Mouse (Mus musculus): ENCODE results near the gene Nolc1.

The Nolc1 gene

GRCm38 (mm10) chr19:46075616-46076607 lies at the start of gene Nolc1:
TSS of gene Nolc1 (plus strand) at chr19:46075863.
- DNase-seq (ENCODE audit: extremely low spot score), result peak; percentile 99

GRCm38 (mm10) chr19:46026567-46026966 lies 49.1 kb upstream of the Nolc1 start:
- DNase-seq (ENCODE audit: extremely low spot score), result no peak

GRCm38 (mm10) chr19:46028747-46029320 lies 46.8 kb upstream of the Nolc1 start:
- no peak for DNase-seq (ENCODE audit: extremely low spot score)

GRCm38 (mm10) chr19:46029652-46030051 lies 46.0 kb upstream of the Nolc1 start:
- DNase-seq (ENCODE audit: extremely low spot score), result no peak

- no peak for DNase-seq (ENCODE audit: extremely low spot score)
Measured at GRCm38 (mm10) chr19:46030196-46030983, 45.3 kb upstream of the Nolc1 start.

- DNase-seq (ENCODE audit: extremely low spot score), result no peak
Measured at GRCm38 (mm10) chr19:46031689-46032432, 43.8 kb upstream of the Nolc1 start.

GRCm38 (mm10) chr19:46032731-46033510 lies 42.7 kb upstream of the Nolc1 start:
- DNase-seq (ENCODE audit: extremely low spot score), result no peak

DNA sequence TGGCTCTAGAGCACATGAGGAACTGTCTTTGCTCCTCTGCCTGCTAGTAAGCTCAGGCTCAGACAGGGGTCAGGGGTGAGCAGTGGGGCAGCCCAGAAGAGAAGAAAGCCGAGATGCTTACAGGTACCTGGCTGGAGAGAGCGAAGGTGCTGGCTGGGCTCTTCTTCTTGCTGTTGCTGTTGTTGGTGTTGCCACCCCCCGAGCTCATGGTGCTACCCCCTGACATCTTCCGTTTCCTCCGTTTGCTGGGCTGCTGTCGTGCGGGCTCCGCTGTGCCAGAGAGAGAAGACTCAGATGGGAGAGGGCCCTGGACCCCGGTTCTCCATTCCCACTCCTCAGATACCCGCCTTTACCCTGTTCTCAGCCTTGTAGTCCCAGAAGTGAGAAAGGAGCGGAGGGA lies 41.8 kb upstream of the Nolc1 start:
- DNase-seq (ENCODE audit: extremely low spot score), result no peak

DNA sequence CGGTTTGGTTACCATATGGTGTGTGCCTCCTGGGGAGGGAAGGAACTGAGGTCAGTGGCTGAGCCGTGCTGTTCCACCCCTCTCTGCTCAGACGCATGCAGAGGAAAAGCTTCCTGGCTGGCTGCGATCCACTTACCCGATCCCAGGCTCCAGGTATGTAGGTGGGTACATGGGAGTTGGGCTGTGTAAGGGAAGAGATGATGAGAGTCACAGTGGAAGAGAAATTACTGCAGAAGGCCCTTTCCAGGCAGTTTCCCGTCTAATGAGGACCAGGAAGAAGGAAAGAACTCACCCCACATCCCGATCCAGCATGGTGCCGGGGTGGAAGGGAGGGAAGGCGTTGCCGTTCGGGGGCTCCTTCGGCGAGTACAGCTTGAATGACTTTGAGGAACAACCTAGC lies 39.7 kb upstream of the Nolc1 start:
- no peak for DNase-seq (ENCODE audit: extremely low spot score)

- no peak for DNase-seq (ENCODE audit: extremely low spot score)
Measured at GRCm38 (mm10) chr19:46036477-46037242, 39.0 kb upstream of the Nolc1 start.

- no peak for DNase-seq (ENCODE audit: extremely low spot score)
Measured at GRCm38 (mm10) chr19:46037243-46037924, 38.3 kb upstream of the Nolc1 start.

DNA sequence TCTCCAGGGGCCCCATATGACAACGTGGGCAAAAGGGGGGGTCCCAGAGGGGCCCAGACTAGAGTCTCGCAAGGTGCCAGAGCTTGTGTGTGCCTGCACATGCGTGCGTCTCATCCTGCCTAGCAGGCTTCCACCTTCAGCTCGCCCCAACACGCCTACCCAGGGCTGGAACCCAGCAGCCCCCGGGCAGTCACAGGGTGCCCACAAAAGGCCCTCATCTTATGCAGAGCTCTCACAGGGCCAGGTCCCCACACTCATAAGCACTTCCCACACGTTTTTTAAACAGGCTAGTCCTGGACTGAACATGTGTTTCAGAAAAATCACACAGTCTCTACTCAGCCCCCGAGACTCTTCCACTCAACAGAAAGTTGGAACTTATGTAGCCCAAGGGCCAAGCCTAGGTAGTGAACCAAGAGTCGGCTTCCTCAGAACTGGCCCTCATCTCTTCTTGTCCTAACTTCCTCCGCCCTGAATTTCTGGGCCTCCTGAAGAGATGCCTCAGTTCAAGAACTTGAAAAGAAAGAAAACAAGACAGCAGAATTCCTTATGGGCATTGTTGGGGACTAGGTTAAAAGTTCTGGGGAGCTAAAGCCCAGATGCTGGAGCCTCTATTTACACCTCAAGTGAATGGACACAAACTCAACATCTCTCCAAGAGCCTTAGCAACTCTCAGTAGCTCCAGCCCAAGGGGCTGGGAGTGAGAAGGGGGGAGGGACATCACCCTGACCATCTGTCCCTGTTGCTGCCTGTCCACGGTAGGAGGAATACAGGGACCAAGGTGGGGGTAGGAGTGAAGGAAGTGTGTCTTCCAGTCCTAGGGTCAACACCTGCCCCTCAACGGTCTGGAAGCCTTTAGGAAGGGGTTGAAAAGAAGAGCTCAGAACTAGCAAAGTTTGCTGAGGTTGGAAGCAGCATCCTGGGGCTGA lies 37.5 kb upstream of the Nolc1 start:
- no peak for DNase-seq (ENCODE audit: extremely low spot score)

DNA sequence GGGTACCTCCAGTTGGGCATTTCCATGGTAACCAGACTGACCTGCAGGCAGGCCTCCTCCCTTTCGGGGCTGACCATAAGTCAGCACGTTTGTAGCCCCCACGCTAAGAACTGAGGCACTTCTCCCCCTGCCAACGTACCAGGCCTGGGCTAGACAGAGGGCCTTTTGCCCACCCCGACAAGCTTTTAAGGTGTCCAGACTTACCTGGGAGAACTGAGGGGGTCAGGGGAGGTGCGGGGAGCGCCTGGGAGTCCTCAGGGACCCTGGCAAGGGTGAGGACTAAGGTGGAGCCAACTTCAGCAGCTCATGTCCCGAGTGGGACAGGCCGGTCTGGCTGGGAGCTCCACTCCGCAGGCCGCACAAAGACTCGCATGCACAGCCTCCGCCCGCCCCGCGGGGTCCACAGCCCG lies 36.8 kb upstream of the Nolc1 start:
- DNase-seq (ENCODE audit: extremely low spot score), result peak; percentile 47

GRCm38 (mm10) chr19:46039478-46039877 lies 36.2 kb upstream of the Nolc1 start:
- peak; percentile 94 for DNase-seq (ENCODE audit: extremely low spot score)

DNA sequence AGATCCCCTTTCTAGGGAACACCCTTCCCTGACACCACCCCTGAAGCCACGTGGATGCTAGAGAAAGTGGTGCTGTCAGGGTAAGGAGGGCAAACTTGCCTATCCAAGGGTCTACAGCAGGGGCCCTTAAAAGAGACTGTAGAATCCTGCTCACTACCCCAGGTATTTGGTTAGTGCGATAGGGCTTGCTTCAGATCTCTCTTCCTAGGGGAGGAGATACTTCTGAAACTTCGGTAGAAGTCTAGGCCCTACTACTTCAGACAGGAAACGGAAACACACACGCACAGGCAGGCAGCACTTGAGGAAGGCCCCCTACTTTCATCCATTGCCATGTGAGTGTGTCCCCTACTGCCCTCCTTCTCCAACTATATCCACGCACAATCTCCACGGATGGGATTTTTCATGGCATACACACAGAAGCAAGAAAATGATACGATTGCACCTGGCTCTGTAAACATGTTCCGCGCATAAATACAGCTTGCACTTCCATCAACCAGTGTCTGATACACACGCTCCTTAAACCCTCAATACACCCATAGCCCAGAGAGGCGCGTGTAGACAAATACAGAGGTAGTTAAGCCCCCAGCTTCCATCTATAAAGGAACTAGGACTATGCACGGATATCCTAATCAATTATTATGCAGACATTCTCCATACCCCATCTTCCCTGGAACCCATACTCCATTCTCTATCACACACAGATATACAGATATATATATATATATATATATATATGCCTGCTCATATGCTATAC lies 35.3 kb upstream of the Nolc1 start:
- no peak for DNase-seq (ENCODE audit: extremely low spot score)

DNA sequence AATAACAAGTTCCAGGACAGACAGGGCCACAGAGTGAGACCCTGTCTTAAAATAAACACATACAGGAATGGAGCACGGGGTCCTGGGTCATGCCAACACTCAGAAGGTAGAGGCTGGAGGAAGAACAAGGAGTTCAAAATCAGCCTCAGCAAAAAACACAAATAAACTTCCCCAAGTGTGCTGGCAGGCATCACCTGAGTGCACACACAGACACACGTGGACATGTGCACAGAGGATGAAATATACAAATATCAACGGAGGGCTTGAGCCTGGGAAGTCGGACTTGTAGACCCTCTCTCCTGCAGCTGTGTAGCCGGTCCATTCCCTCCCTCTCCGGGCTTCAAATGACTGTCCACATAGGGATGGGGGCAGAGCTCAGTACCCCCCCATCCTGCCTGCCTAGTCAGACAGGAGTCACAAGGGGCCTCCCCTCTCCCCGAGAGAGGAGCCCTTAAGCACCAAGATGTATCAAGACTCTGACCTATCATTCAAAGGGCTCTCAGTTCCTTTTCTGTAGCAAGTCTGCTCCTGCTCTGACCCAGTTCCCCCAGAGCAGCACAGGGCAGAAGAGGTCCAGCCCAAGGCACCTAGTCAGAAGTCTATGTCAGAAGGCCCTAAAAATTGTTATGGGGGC lies 34.2 kb upstream of the Nolc1 start:
- no peak for DNase-seq (ENCODE audit: extremely low spot score)

- peak; percentile 81 for DNase-seq (ENCODE audit: extremely low spot score)
Measured at GRCm38 (mm10) chr19:46041933-46042475, 33.7 kb upstream of the Nolc1 start.
